Mouse (Mus musculus): ENCODE measurements around the gene Gstm3.

- TF ChIP-seq POLR2A (IDR thresholded peaks at IDR 0.05; ENCODE audit: borderline replicate concordance, control insufficient read depth, low read depth, low read length) (no peak), CTCF (IDR thresholded peaks at IDR 0.05; ENCODE audit: control insufficient read depth, insufficient read depth, low read length) (no peak)
These were observed 39.8 kb downstream of the Gstm3 start for GRCm38 (mm10) chr3:107929243-107929642.

Data from bone marrow, adult 2 months (tissue).